Mouse (Mus musculus): Measurements from ENCODE around the gene Wdfy2. TPM values are rescaled to one million over a fixed set of nuclear protein-coding genes. Genes with fewer than 3 reads are reported as not detected.

Gene Wdfy2
- polyA plus RNA-seq, 1 experiment from 2014 or later: 8.0 TPM

GRCm38 (mm10) chr14:62842495-62842894 lies 5.0 kb downstream of the Wdfy2 start:
- Histone ChIP-seq H3K27ac (ENCODE audit: low read length) (peak overlapping the region; percentile 56; the same call in 1 of the 2 replicates), H3K4me1 (ENCODE audit: insufficient read depth, low read length) (peaks cover 51% of the 10 kb centered on the region), H3K9me3 (ENCODE audit: low read length) (no peaks in the 10 kb centered on the region), H3K9ac (replicated peaks; ENCODE audit: low read length) (no peak overlapping the region), H3K4me3 (ENCODE audit: low read length) (no peak overlapping the region), H3K4me2 (replicated peaks; ENCODE audit: low read depth, low read length) (no peak overlapping the region), H3K36me3 (ENCODE audit: insufficient read depth, low read length) (no peaks in the 10 kb centered on the region), H3K27me3 (ENCODE audit: insufficient read depth, low read length) (no peaks in the 10 kb centered on the region)
- no peak for ATAC-seq (ENCODE audit: low FRiP score, low TSS enrichment)

- Histone ChIP-seq H3K4me3 (ENCODE audit: low read length) (no peak overlapping the region), H3K27me3 (ENCODE audit: insufficient read depth, low read length) (no peaks in the 10 kb centered on the region), H3K9ac (replicated peaks; ENCODE audit: low read length) (no peak overlapping the region), H3K9me3 (ENCODE audit: low read length) (no peaks in the 10 kb centered on the region), H3K4me2 (replicated peaks; ENCODE audit: low read depth, low read length) (no peak overlapping the region), H3K36me3 (ENCODE audit: insufficient read depth, low read length) (no peaks in the 10 kb centered on the region), H3K4me1 (ENCODE audit: insufficient read depth, low read length) (peaks cover 51% of the 10 kb centered on the region), H3K27ac (ENCODE audit: low read length) (peak overlapping the region; percentile 56; the same call in 1 of the 2 replicates)
- WGBS: 64% methylated on average over 2 of the region's 2 CpGs
- ATAC-seq (ENCODE audit: low FRiP score, low TSS enrichment): no peak
Measured at GRCm38 (mm10) chr14:62842976-62843375, 5.5 kb downstream of the Wdfy2 start.

GRCm38 (mm10) chr14:62844226-62844625 lies 6.7 kb downstream of the Wdfy2 start:
- Histone ChIP-seq H3K9ac (replicated peaks; ENCODE audit: low read length) (no peak overlapping the region), H3K4me3 (ENCODE audit: low read length) (no peak overlapping the region), H3K27me3 (ENCODE audit: insufficient read depth, low read length) (no peaks in the 10 kb centered on the region), H3K4me1 (ENCODE audit: insufficient read depth, low read length) (peaks cover 42% of the 10 kb centered on the region), H3K27ac (ENCODE audit: low read length) (peak overlapping the region; percentile 92), H3K36me3 (ENCODE audit: insufficient read depth, low read length) (peaks cover 5% of the 10 kb centered on the region; the same call in 1 of the 2 replicates), H3K9me3 (ENCODE audit: low read length) (peaks cover 6% of the 10 kb centered on the region), H3K4me2 (replicated peaks; ENCODE audit: low read depth, low read length) (no peak overlapping the region)
- 79% methylated on average over 8 of the region's 8 CpGs for WGBS
- no peak for ATAC-seq (ENCODE audit: low FRiP score, low TSS enrichment)

- peak; percentile 50; the same call in 1 of the 2 replicates for ATAC-seq (ENCODE audit: low FRiP score, low TSS enrichment)
- peaks cover 5% of the 10 kb centered on the region; the same call in 1 of the 2 replicates for H3K36me3 ChIP-seq (ENCODE audit: insufficient read depth, low read length)
- WGBS: 29% methylated on average over 8 of the region's 8 CpGs
- H3K27ac ChIP-seq (ENCODE audit: low read length): peak overlapping the region; percentile 92
- H3K9ac ChIP-seq (replicated peaks; ENCODE audit: low read length): no peak overlapping the region; the same call in 1 of the 2 replicates
- no peaks in the 10 kb centered on the region for H3K27me3 ChIP-seq (ENCODE audit: insufficient read depth, low read length)
- peaks cover 40% of the 10 kb centered on the region for H3K4me1 ChIP-seq (ENCODE audit: insufficient read depth, low read length)
- no peak overlapping the region for H3K4me3 ChIP-seq (ENCODE audit: low read length)
- peak overlapping the region; percentile 27 for H3K4me2 ChIP-seq (replicated peaks; ENCODE audit: low read depth, low read length)
- peaks cover 6% of the 10 kb centered on the region for H3K9me3 ChIP-seq (ENCODE audit: low read length)
Measured at GRCm38 (mm10) chr14:62845011-62845840, 7.7 kb downstream of the Wdfy2 start.

GRCm38 (mm10) chr14:62850980-62851379 lies 13.5 kb downstream of the Wdfy2 start:
- Histone ChIP-seq H3K27me3 (ENCODE audit: insufficient read depth, low read length) (no peaks in the 10 kb centered on the region), H3K4me3 (ENCODE audit: low read length) (no peak overlapping the region), H3K9ac (replicated peaks; ENCODE audit: low read length) (no peak overlapping the region), H3K9me3 (ENCODE audit: low read length) (peaks cover 6% of the 10 kb centered on the region), H3K4me2 (replicated peaks; ENCODE audit: low read depth, low read length) (no peak overlapping the region), H3K36me3 (ENCODE audit: insufficient read depth, low read length) (peaks cover 5% of the 10 kb centered on the region; the same call in 1 of the 2 replicates), H3K27ac (ENCODE audit: low read length) (no peak overlapping the region), H3K4me1 (ENCODE audit: insufficient read depth, low read length) (peaks cover 8% of the 10 kb centered on the region)
- ATAC-seq (ENCODE audit: low FRiP score, low TSS enrichment): peak; percentile 91
- 18% methylated on average over 6 of the region's 6 CpGs for WGBS

- Histone ChIP-seq H3K4me1 (ENCODE audit: insufficient read depth, low read length) (peaks cover 8% of the 10 kb centered on the region), H3K27ac (ENCODE audit: low read length) (no peak overlapping the region), H3K4me3 (ENCODE audit: low read length) (no peak overlapping the region), H3K36me3 (ENCODE audit: insufficient read depth, low read length) (peaks cover 5% of the 10 kb centered on the region; the same call in 1 of the 2 replicates), H3K27me3 (ENCODE audit: insufficient read depth, low read length) (no peaks in the 10 kb centered on the region), H3K4me2 (replicated peaks; ENCODE audit: low read depth, low read length) (no peak overlapping the region), H3K9ac (replicated peaks; ENCODE audit: low read length) (no peak overlapping the region), H3K9me3 (ENCODE audit: low read length) (peaks cover 6% of the 10 kb centered on the region)
- WGBS: 73% methylated on average over 3 of the region's 3 CpGs
- ATAC-seq (ENCODE audit: low FRiP score, low TSS enrichment): no peak
Measured at GRCm38 (mm10) chr14:62852840-62853239, 15.4 kb downstream of the Wdfy2 start.

- H3K9me3 ChIP-seq (ENCODE audit: low read length): no peaks in the 10 kb centered on the region
- 81% methylated on average over 18 of the region's 18 CpGs for WGBS
- 0 out of 2 replicates have a peak overlapping the region, but pooled peaks have one; percentile 12 for H3K27ac ChIP-seq (ENCODE audit: low read length)
- no peaks in the 10 kb centered on the region for H3K27me3 ChIP-seq (ENCODE audit: insufficient read depth, low read length)
- H3K4me2 ChIP-seq (replicated peaks; ENCODE audit: low read depth, low read length): 0 out of 2 replicates have a peak overlapping the region, but pooled peaks have one; percentile 8
- no peak for ATAC-seq (ENCODE audit: low FRiP score, low TSS enrichment)
- no peaks in the 10 kb centered on the region for H3K36me3 ChIP-seq (ENCODE audit: insufficient read depth, low read length)
- H3K4me3 ChIP-seq (ENCODE audit: low read length): no peak overlapping the region
- no peak overlapping the region for H3K9ac ChIP-seq (replicated peaks; ENCODE audit: low read length)
- peaks cover 8% of the 10 kb centered on the region for H3K4me1 ChIP-seq (ENCODE audit: insufficient read depth, low read length)
Measured at GRCm38 (mm10) chr14:62855077-62855835, 17.8 kb downstream of the Wdfy2 start.

GRCm38 (mm10) chr14:62855863-62856262 lies 18.4 kb downstream of the Wdfy2 start:
- 49% methylated on average over 3 of the region's 3 CpGs for WGBS
- Histone ChIP-seq H3K9me3 (ENCODE audit: low read length) (no peaks in the 10 kb centered on the region), H3K4me2 (replicated peaks; ENCODE audit: low read depth, low read length) (0 out of 2 replicates have a peak overlapping the region, but pooled peaks have one; percentile 8), H3K9ac (replicated peaks; ENCODE audit: low read length) (no peak overlapping the region), H3K27ac (ENCODE audit: low read length) (no peak overlapping the region), H3K4me3 (ENCODE audit: low read length) (no peak overlapping the region), H3K36me3 (ENCODE audit: insufficient read depth, low read length) (no peaks in the 10 kb centered on the region), H3K4me1 (ENCODE audit: insufficient read depth, low read length) (peaks cover 8% of the 10 kb centered on the region), H3K27me3 (ENCODE audit: insufficient read depth, low read length) (no peaks in the 10 kb centered on the region)
- no peak for ATAC-seq (ENCODE audit: low FRiP score, low TSS enrichment)

- Histone ChIP-seq H3K4me1 (ENCODE audit: insufficient read depth, low read length) (peaks cover 8% of the 10 kb centered on the region), H3K4me3 (ENCODE audit: low read length) (no peak overlapping the region), H3K4me2 (replicated peaks; ENCODE audit: low read depth, low read length) (no peak overlapping the region), H3K27me3 (ENCODE audit: insufficient read depth, low read length) (no peaks in the 10 kb centered on the region), H3K27ac (ENCODE audit: low read length) (no peak overlapping the region), H3K36me3 (ENCODE audit: insufficient read depth, low read length) (no peaks in the 10 kb centered on the region), H3K9me3 (ENCODE audit: low read length) (peaks cover 3% of the 10 kb centered on the region; the same call in 1 of the 2 replicates), H3K9ac (replicated peaks; ENCODE audit: low read length) (no peak overlapping the region)
- 87% methylated on average over 5 of the region's 5 CpGs for WGBS
- ATAC-seq (ENCODE audit: low FRiP score, low TSS enrichment): no peak
Measured at GRCm38 (mm10) chr14:62856490-62856889, 19.0 kb downstream of the Wdfy2 start.
